Mouse (Mus musculus) urinary bladder, adult 2 months (tissue): ENCODE results near the gene Mybpc2. TPM values are rescaled to one million over a fixed set of nuclear protein-coding genes. Genes with fewer than 3 reads are reported as not detected.

Source experiments
- DNase-seq: peaks from one replicate; pipeline ENCODE4 v3.0.0; 2022; ENCODE audit warnings: low spot score
- polyA plus RNA-seq: library from polyadenylated mRNA; depleted of rRNA; stranded (reverse); fragments of >200 nt; gene quantifications from 2 replicates; pipeline ENCODE4 v1.2.3, GENCODE M21; 2012; rRNA removed

Gene Mybpc2
- 0.63 and 0.69 TPM in 2 replicates for polyA plus RNA-seq

GRCm38 (mm10) chr7:44524502-44524901 is at the start of gene Mybpc2:
Gene Mybpc2, minus strand, starts transcription at chr7:44524656.
- no peak for DNase-seq

GRCm38 (mm10) chr7:44572956-44573484 is 48.6 kb upstream of the Mybpc2 start:
- no peak for DNase-seq

GRCm38 (mm10) chr7:44572213-44572701 is 47.8 kb upstream of the Mybpc2 start, which contains the start of gene Napsa:
Gene Napsa, plus strand, starts transcription at chr7:44572380.
- no peak for DNase-seq

- no peak for DNase-seq
These were observed 47.4 kb upstream of the Mybpc2 start for GRCm38 (mm10) chr7:44571811-44572210.

- no peak for DNase-seq
These were observed 46.5 kb upstream of the Mybpc2 start for GRCm38 (mm10) chr7:44570989-44571388.

- DNase-seq: no peak
These were observed 44.3 kb upstream of the Mybpc2 start for GRCm38 (mm10) chr7:44568803-44569202.

GRCm38 (mm10) chr7:44565414-44565813 is 41.0 kb upstream of the Mybpc2 start:
- no peak for DNase-seq

GRCm38 (mm10) chr7:44564486-44564885 is 40.0 kb upstream of the Mybpc2 start:
- DNase-seq: no peak

- no peak for DNase-seq
These were observed 38.8 kb upstream of the Mybpc2 start for GRCm38 (mm10) chr7:44563284-44563683.

GRCm38 (mm10) chr7:44560435-44561400 is 36.3 kb upstream of the Mybpc2 start:
- no peak for DNase-seq

- DNase-seq: no peak
These were observed 33.2 kb upstream of the Mybpc2 start for GRCm38 (mm10) chr7:44557629-44558028.

GRCm38 (mm10) chr7:44553826-44554225 is 29.4 kb upstream of the Mybpc2 start, which contains the start of gene Nr1h2:
Gene Nr1h2, minus strand, starts transcription at chr7:44553951.
- DNase-seq: peak; percentile 80

GRCm38 (mm10) chr7:44553196-44553764 is 28.8 kb upstream of the Mybpc2 start:
- DNase-seq: peak; percentile 53

- no peak for DNase-seq
These were observed 27.9 kb upstream of the Mybpc2 start for GRCm38 (mm10) chr7:44552141-44552908.

GRCm38 (mm10) chr7:44551731-44552130 is 27.3 kb upstream of the Mybpc2 start:
- peak; percentile 21 for DNase-seq

- DNase-seq: no peak
These were observed 26.8 kb upstream of the Mybpc2 start for GRCm38 (mm10) chr7:44551301-44551700.

- no peak for DNase-seq
These were observed 25.9 kb upstream of the Mybpc2 start for GRCm38 (mm10) chr7:44550409-44550678.

GRCm38 (mm10) chr7:44549621-44550408 is 25.4 kb upstream of the Mybpc2 start:
- no peak for DNase-seq

GRCm38 (mm10) chr7:44548497-44549087 is 24.1 kb upstream of the Mybpc2 start, which contains the start of gene Pold1:
Gene Pold1, minus strand, starts transcription at chr7:44548849.
- peak; percentile 96 for DNase-seq

- no peak for DNase-seq
These were observed 23.3 kb upstream of the Mybpc2 start for GRCm38 (mm10) chr7:44547725-44548124.

GRCm38 (mm10) chr7:44547041-44547440 is 22.6 kb upstream of the Mybpc2 start:
- no peak for DNase-seq
